Mouse (Mus musculus): ENCODE data around the gene Apip.

Apip gene

GRCm38 (mm10) chr2:103073219-103073982 is at the start of gene Apip, which contains the start of gene Pdhx:
Apip (plus strand) TSS chr2:103073675.
Pdhx (minus strand) TSS chr2:103073513.
- DNase-seq: peak; percentile 100

- DNase-seq: no peak
Observed at GRCm38 (mm10) chr2:103037831-103038230, 35.6 kb upstream of the Apip start.

GRCm38 (mm10) chr2:103040896-103041295 is 32.6 kb upstream of the Apip start:
- peak; percentile 67 for DNase-seq

- no peak for DNase-seq
Observed at GRCm38 (mm10) chr2:103045286-103045685, 28.2 kb upstream of the Apip start.

- DNase-seq: peak; percentile 16
Observed at GRCm38 (mm10) chr2:103051937-103052893, 21.3 kb upstream of the Apip start.

GRCm38 (mm10) chr2:103055820-103056219 is 17.7 kb upstream of the Apip start:
- DNase-seq: no peak

- DNase-seq: peak; percentile 34
Observed at GRCm38 (mm10) chr2:103058266-103058665, 15.2 kb upstream of the Apip start.

GRCm38 (mm10) chr2:103062865-103063264 is 10.6 kb upstream of the Apip start:
- DNase-seq: peak; percentile 73

GRCm38 (mm10) chr2:103066683-103067551 is 6.6 kb upstream of the Apip start:
- DNase-seq: no peak

- DNase-seq: no peak
Observed at GRCm38 (mm10) chr2:103067552-103068207, 5.8 kb upstream of the Apip start.

GRCm38 (mm10) chr2:103068602-103069001 is 4.9 kb upstream of the Apip start:
- DNase-seq: no peak

GRCm38 (mm10) chr2:103069752-103070405 is 3.6 kb upstream of the Apip start:
- no peak for DNase-seq

GRCm38 (mm10) chr2:103070586-103070985 is 2.9 kb upstream of the Apip start:
- no peak for DNase-seq

- DNase-seq: peak; percentile 23
Observed at GRCm38 (mm10) chr2:103081117-103081516, 7.6 kb downstream of the Apip start.

- DNase-seq: no peak
Observed at GRCm38 (mm10) chr2:103081706-103082105, 8.2 kb downstream of the Apip start.

- peak; percentile 54 for DNase-seq
Observed at GRCm38 (mm10) chr2:103082853-103083252, 9.4 kb downstream of the Apip start.

GRCm38 (mm10) chr2:103084451-103084850 is 11.0 kb downstream of the Apip start:
- DNase-seq: peak; percentile 31

GRCm38 (mm10) chr2:103085633-103086032 is 12.2 kb downstream of the Apip start:
- DNase-seq: no peak

GRCm38 (mm10) chr2:103086432-103086831 is 13.0 kb downstream of the Apip start:
- peak; percentile 55 for DNase-seq

GRCm38 (mm10) chr2:103088099-103088498 is 14.6 kb downstream of the Apip start:
- DNase-seq: no peak

- no peak for DNase-seq
Observed at GRCm38 (mm10) chr2:103089521-103089920, 16.0 kb downstream of the Apip start.

Measured in lung, postnatal 10 days (tissue).